Mouse (Mus musculus): ENCODE results near the gene Gm47996. TPM values are rescaled to one million over a fixed set of nuclear protein-coding genes. Genes with fewer than 3 reads are reported as not detected.
A peak's percentile ranks its signal among the peaks of the same experiment; 100 is the strongest.
"Not testable (repeated sequence)": the region's sequence is repeated elsewhere in the genome, so short reads cannot be mapped to it uniquely, and the experiment has no call there.

The Gm47996 gene
- polyA plus RNA-seq (2015; fragmentation: Nextera tagmentation; extraction: Ambion mirVana): not detected in 2 replicates

DNA sequence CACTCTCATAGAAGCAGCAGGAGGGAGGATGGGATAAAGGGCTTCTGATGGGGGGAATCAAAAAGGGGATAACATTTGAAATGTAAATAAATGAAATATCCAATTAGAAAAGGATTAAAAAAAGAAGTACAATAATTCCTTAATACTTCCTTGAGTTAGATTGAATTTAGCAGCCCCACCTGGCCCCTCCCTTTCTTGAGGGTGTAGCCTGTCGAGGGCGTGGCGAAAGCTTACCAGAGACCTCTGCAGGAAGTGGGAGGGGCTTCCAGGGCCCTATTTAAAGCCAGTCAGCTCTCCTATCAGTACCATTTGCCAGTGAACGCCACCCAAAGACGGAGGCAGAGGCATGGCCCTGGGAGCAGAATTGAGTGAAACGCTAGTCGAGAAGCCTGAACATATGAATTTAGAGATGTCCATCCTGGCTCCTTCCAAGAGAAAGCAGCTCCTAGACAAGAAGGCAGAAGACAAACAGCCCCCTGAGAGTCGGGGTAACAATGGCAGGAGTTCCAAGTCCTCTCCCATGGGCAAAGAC, at the start of gene Gm47996:
Gene Gm47996, plus strand, starts transcription at position 308 of the 532 bp plus-strand sequence.
- not testable (repeated sequence) for H3K4me3 ChIP-seq; H3K27me3 ChIP-seq (replicated peaks); ATAC-seq (replicated peaks); H3K4me1 ChIP-seq; H3K9me3 ChIP-seq; H3K4me2 ChIP-seq; H3K27ac ChIP-seq; H3K36me3 ChIP-seq (replicated peaks); H3K9ac ChIP-seq
- 92% methylated on average over 6 of the region's 8 CpGs for WGBS

DNA sequence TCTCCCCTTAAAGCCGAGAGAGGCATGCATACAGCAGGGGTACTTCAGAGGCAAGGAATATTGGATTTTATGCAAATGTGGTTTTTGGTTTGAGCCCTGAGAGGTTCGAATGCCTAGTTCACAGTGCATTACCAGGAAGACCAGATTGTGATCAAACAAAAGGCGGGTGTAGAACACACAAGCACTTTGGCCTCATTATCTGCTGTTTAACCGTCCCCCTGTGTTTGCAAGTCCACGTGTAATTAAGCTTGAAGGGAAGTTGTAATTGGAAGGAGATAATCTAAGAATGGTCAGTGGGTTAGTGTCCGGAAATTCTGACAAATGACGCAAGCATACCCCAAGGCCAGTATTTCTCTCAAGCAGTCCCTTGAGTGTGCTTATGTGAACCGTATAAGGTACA, 43.9 kb upstream of the Gm47996 start:
- peaks cover 20% of the 10 kb centered on the region for H3K4me1 ChIP-seq
- H3K4me3 ChIP-seq: no peak overlapping the region
- no peak overlapping the region for H3K4me2 ChIP-seq
- no peak overlapping the region for H3K9ac ChIP-seq
- H3K9me3 ChIP-seq: no peaks in the 10 kb centered on the region
- H3K36me3 ChIP-seq (replicated peaks): no peaks in the 10 kb centered on the region
- WGBS: 29% methylated on average over 8 of the region's 8 CpGs
- no peaks in the 10 kb centered on the region for H3K27me3 ChIP-seq (replicated peaks)
- ATAC-seq (replicated peaks): no peak
- no peak overlapping the region for H3K27ac ChIP-seq

DNA sequence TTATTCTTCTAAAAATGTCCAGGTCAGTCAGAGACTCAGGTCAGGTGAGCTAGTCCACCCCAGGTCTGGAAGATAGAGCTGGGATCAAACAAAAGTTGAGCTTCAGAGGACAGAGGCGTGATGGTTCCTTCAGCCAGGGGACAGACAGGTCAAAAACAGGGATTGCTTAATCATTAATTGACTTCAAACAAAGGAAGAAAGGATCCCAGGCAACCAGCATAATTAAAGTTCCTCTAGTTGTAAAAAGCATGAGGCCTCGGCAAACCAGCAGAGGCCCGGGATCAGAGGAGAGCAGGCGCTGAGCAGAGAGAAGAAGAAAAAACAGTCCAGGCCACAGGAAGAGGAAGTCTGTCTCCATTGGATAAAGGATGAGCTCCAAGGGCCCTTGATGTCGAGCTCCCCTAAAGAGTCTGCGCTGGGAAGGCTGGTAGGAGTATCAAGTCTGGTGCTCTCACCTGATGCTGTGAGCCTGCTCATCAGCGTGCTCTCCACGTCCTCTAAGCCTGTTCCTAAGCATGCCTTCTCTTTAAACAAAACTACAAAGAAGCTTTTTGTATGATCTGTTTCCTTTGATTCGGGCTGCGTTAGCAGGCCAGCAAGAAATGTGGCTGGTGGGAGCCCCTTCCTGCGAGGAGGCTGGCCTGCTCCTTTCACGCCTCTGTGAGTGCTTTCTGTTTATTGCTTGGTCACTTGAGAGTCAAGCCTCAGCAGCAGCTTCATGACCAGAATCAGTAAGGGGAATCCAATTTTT, 42.5 kb upstream of the Gm47996 start:
- Histone ChIP-seq H3K4me3 (no peak overlapping the region), H3K9me3 (no peaks in the 10 kb centered on the region), H3K27ac (peak overlapping the region; percentile 46), H3K36me3 (replicated peaks) (no peaks in the 10 kb centered on the region), H3K9ac (no peak overlapping the region), H3K4me1 (peaks cover 20% of the 10 kb centered on the region), H3K27me3 (replicated peaks) (no peaks in the 10 kb centered on the region), H3K4me2 (peak overlapping the region; percentile 19; the same call in 1 of the 2 replicates)
- WGBS: 12% methylated on average over 12 of the region's 12 CpGs
- peak; percentile 92 for ATAC-seq (replicated peaks)

GRCm38 (mm10) chr1:151168637-151169036, 41.3 kb upstream of the Gm47996 start:
- Histone ChIP-seq H3K9me3 (no peaks in the 10 kb centered on the region), H3K36me3 (replicated peaks) (no peaks in the 10 kb centered on the region), H3K9ac (no peak overlapping the region), H3K4me2 (no peak overlapping the region), H3K4me3 (no peak overlapping the region), H3K4me1 (peaks cover 20% of the 10 kb centered on the region), H3K27ac (no peak overlapping the region), H3K27me3 (replicated peaks) (no peaks in the 10 kb centered on the region)
- 66% methylated on average over 3 of the region's 3 CpGs for WGBS
- ATAC-seq (replicated peaks): no peak

DNA sequence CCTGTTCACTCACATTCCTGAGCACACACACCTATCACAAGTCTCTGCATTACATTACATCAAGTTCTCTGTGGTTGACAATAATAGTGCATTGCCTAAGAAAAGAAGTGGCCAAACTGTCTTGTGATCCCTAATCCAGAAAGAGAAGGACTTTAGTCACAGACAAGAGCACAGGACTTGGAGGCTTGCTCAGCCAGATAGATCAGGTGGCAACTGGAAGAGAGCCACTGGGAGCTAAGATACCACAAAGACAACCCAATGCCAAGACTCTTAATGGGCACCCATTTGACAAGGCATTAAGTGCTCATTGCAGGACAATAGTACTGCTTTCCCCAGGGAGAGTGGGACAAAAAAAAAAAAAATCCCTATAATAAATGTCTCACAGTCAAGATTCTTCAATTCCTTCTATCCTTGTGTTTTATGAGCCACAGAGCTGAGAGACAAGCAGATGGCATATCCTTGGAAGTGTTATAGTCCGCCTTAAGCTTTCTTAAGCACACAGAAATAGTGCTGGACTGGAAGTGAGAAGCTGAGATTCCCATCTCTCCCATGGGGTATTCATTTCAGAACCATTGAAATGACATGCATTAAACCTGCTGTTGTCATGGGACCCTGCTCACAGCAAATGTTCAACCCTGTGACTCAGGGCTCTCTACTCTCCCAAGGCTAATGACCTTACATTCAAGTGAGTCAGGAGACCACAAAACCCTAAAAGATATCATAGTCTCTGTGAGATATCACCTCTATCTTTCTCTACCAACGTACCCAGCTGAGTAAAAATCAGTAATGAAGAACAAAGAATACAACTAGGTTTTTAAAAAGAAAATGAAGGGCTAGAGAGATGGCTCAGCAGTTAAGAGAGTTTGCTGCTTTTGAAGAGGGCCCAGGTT, 38.1 kb upstream of the Gm47996 start:
- Histone ChIP-seq H3K4me1 (peaks cover 15% of the 10 kb centered on the region), H3K9ac (no peak overlapping the region), H3K9me3 (no peaks in the 10 kb centered on the region), H3K27me3 (replicated peaks) (no peaks in the 10 kb centered on the region), H3K27ac (no peak overlapping the region), H3K4me2 (no peak overlapping the region), H3K4me3 (no peak overlapping the region), H3K36me3 (replicated peaks) (no peaks in the 10 kb centered on the region)
- ATAC-seq (replicated peaks): no peak
- 77% methylated on average over 2 of the region's 2 CpGs for WGBS

DNA sequence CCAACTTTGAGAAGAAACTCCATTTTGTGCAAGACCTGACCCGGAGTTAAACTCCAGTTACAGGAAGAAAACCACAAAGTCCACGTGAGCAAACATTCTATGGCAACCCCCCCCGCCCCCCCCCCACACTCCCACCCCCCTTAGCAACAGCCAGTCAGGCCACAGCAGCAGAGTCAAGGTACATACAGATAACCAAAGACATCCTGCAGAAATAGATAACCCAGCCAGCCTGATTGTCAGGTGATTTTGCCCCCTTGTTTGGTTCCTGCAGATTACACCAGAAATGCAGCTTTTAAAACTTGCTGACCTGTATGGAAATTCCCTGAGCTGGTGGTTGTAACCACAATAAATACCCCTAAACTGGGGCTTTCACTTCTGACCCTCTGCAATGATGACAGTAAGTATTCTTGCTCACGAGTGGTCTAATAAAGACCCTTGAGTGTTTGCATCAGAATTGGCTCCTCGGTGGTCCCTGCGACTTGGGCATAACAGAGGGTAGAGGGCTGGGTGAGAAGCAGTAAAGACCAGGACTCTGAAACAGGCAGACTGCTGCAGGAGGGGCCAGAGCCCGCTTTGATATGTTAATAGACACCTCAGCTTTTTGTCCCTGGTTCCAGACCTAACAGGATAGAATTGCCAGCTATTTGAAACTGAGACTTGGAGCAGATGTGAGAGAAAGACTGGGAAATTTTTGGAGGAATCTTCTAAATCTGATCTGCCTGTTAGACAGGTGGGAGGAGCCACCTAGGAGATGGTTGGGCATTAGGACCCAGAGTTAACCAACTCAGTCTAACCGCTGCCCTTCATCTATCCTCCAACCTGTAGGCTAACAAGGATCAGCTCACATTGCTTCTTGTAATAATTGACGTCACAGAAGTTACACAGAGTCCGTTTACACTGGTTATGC, 32.6 kb upstream of the Gm47996 start:
- H3K27me3 ChIP-seq (replicated peaks): no peaks in the 10 kb centered on the region
- H3K27ac ChIP-seq: no peak overlapping the region
- WGBS: 3% methylated on average over 10 of the region's 10 CpGs
- H3K9ac ChIP-seq: no peak overlapping the region
- no peaks in the 10 kb centered on the region for H3K9me3 ChIP-seq
- H3K4me3 ChIP-seq: peak overlapping the region; percentile 31
- H3K36me3 ChIP-seq (replicated peaks): no peaks in the 10 kb centered on the region
- H3K4me2 ChIP-seq: peak overlapping the region; percentile 45
- ATAC-seq (replicated peaks): peak; percentile 90
- H3K4me1 ChIP-seq: 0 out of 2 replicates have a peak, but pooled peaks cover 8% of the 10 kb centered on the region

DNA sequence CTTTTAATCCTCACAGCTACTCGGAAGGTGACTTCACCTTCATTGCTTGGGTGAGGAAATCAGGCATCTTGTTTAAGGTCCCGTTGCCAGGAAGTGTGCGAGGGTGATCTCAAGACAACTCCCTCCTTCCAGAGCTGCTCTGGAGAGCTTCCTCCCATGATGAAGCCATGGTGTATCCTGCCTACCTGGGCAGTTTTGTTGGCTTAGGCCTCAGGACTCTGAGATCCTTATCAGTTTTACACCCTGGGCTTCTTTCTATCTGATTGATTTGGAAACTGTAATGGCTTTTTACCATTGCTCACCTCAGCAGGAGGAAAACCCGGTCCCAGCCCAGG, 32.0 kb upstream of the Gm47996 start:
- Histone ChIP-seq H3K27ac (no peak overlapping the region), H3K9me3 (no peaks in the 10 kb centered on the region), H3K4me1 (0 out of 2 replicates have a peak, but pooled peaks cover 8% of the 10 kb centered on the region), H3K27me3 (replicated peaks) (no peaks in the 10 kb centered on the region), H3K4me3 (peak overlapping the region; percentile 31), H3K4me2 (peak overlapping the region; percentile 45), H3K36me3 (replicated peaks) (no peaks in the 10 kb centered on the region), H3K9ac (no peak overlapping the region)
- WGBS: 15% methylated on average over 4 of the region's 4 CpGs
- peak; percentile 72 for ATAC-seq (replicated peaks)

GRCm38 (mm10) chr1:151178505-151179083, 31.3 kb upstream of the Gm47996 start:
- Histone ChIP-seq H3K27me3 (replicated peaks) (no peaks in the 10 kb centered on the region), H3K27ac (no peak overlapping the region), H3K4me1 (0 out of 2 replicates have a peak, but pooled peaks cover 8% of the 10 kb centered on the region), H3K9me3 (no peaks in the 10 kb centered on the region), H3K9ac (no peak overlapping the region), H3K4me3 (no peak overlapping the region), H3K36me3 (replicated peaks) (no peaks in the 10 kb centered on the region), H3K4me2 (no peak overlapping the region)
- no peak; the same call in 1 of the 2 replicates for ATAC-seq (replicated peaks)
- WGBS: 29% methylated on average over 2 of the region's 2 CpGs

DNA sequence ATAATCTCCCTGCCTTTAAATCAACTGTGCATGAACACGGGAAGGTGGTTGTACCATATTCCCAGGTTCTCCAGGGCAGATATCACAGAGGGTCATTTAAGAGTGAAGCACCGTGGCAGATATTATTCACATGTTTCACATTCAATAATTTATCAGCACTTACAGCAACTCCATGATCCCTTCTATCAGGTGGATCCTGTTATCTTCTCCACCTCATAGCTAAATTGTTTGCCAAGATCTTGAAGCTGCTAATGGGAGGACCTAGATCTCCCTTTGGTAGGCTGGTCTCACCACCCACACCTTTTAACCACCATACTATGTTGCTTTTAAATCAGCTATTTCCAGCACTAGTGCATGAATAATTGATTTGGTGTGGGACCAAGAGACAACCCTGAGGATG, 29.8 kb upstream of the Gm47996 start:
- no peak overlapping the region for H3K9ac ChIP-seq
- H3K36me3 ChIP-seq (replicated peaks): no peaks in the 10 kb centered on the region
- no peak for ATAC-seq (replicated peaks)
- no peak overlapping the region for H3K27ac ChIP-seq
- WGBS: 63% methylated on average over 2 of the region's 2 CpGs
- no peaks in the 10 kb centered on the region for H3K9me3 ChIP-seq
- no peaks in the 10 kb centered on the region for H3K27me3 ChIP-seq (replicated peaks)
- no peak overlapping the region for H3K4me3 ChIP-seq
- H3K4me1 ChIP-seq: 0 out of 2 replicates have a peak, but pooled peaks cover 8% of the 10 kb centered on the region
- H3K4me2 ChIP-seq: no peak overlapping the region

- not testable (repeated sequence) for H3K4me2 ChIP-seq; H3K9me3 ChIP-seq; H3K4me1 ChIP-seq; ATAC-seq (replicated peaks); H3K4me3 ChIP-seq; H3K36me3 ChIP-seq (replicated peaks); H3K9ac ChIP-seq; H3K27ac ChIP-seq; H3K27me3 ChIP-seq (replicated peaks)
- WGBS: 86% methylated on average over 1 of the region's 7 CpGs
Measured at GRCm38 (mm10) chr1:151182266-151182665, 27.7 kb upstream of the Gm47996 start, which contains the start of gene Gm47985. Gm47985 (plus strand) TSS chr1:151182537.

- ATAC-seq (replicated peaks); H3K4me1 ChIP-seq; H3K4me3 ChIP-seq; H3K27ac ChIP-seq; H3K9ac ChIP-seq; H3K27me3 ChIP-seq (replicated peaks); H3K9me3 ChIP-seq; H3K4me2 ChIP-seq; H3K36me3 ChIP-seq (replicated peaks): not testable (repeated sequence)
- 71% methylated on average over 3 of the region's 3 CpGs for WGBS
Measured at GRCm38 (mm10) chr1:151186186-151186585, 23.7 kb upstream of the Gm47996 start.

Data from midbrain, embryonic 15.5 days (tissue).